Mouse (Mus musculus) G1E (cell line): ENCODE measurements at regions not wholly inside any gene's neighbourhood (a gene's known extent, or its start where the extent isn't known, plus 50 kb on each side); places are given as distances from the start of the nearest gene placed in this dataset.

ENCODE experiments used
- CTCF ChIP-seq: IDR thresholded peaks from 2 replicates; pipeline ENCODE4 v1.5.1; 2012; ENCODE audit warnings: low read depth, low read length, inconsistent platforms, mixed read lengths
- GATA1 ChIP-seq: IDR thresholded peaks from 2 replicates; pipeline ENCODE4 v1.6.1; 2012; ENCODE audit warnings: borderline replicate concordance, low read length, inconsistent platforms, mixed read lengths
- GATA2 ChIP-seq: IDR thresholded peaks from 2 replicates; pipeline ENCODE4 v1.6.1; 2012; ENCODE audit warnings: low read depth, low read length, inconsistent platforms, borderline replicate concordance
- POLR2AphosphoS5 ChIP-seq: IDR thresholded peaks from 2 replicates; pipeline ENCODE4 v1.6.1; 2012; ENCODE audit warnings: low read depth, low read length, inconsistent platforms; ENCODE audit not compliant: insufficient replicate concordance
- TAL1 ChIP-seq: conservative IDR thresholded peaks from 2 replicates; pipeline ENCODE4 v1.6.1; 2012; ENCODE audit warnings: low read depth, low read length, inconsistent platforms, mixed read lengths

- no peak for TF ChIP-seq POLR2AphosphoS5
- TF ChIP-seq CTCF = no peak
- TF ChIP-seq GATA1 = no peak
- TF ChIP-seq TAL1 = no peak
- no peak for TF ChIP-seq GATA2
Measured at GRCm38 (mm10) chr8:112268544-112269213, 253.8 kb upstream of the Gm6793 start.
